Mouse (Mus musculus): ENCODE results near the gene Hoxc8. TPM values are rescaled to one million over a fixed set of nuclear protein-coding genes. Genes with fewer than 3 reads are reported as not detected.

Hoxc8 gene
- polyA plus RNA-seq, 1 experiment from 2014 or later: not detected

DNA sequence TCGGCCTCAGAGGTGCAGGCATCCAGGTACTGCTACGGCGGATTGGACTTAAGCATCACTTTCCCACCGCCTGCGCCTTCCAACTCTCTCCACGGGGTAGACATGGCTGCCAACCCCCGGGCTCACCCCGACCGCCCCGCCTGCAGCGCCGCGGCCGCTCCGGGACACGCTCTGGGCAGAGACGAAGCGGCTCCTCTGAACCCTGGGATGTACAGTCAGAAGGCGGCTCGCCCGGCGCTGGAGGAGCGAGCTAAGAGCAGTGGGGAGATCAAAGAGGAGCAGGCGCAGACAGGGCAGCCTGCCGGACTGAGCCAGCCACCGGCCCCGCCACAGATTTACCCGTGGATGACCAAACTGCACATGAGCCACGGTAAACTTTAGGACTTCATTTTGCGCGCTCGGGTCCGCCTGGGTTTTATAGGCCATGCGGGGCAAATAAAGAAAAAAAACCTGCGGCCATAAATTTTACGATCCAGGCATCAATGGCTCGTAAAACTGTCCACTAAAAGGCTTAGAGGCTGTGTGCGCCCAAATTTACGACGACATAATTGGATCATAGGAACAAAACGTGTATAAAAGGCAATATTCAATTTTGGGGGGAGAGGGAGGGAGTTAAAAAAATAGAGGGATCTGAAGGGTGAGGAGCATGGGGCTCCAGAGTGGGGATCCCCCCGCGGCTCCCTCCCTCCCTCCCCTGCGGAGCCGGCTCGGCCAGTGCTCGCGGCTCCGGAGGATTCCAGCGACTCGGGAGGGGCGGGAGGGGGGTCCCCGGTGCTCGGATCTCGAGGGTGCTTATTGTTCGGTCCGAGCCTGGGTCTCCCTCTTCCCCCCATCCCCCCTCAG is 24.0 kb downstream of the Hoxc8 start:
- Histone ChIP-seq H3K27ac (ENCODE audit: low read depth, low read length) (peak overlapping the region; percentile 90), H3K36me3 (ENCODE audit: control insufficient read depth, insufficient read depth, low read length) (no peaks in the 10 kb centered on the region), H3K4me2 (replicated peaks; ENCODE audit: low read depth, low read length) (peak overlapping the region; percentile 36), H3K4me1 (replicated peaks; ENCODE audit: control insufficient read depth, insufficient read depth, low read length) (peaks cover 2% of the 10 kb centered on the region; the same call in 1 of the 2 replicates), H3K27me3 (ENCODE audit: control insufficient read depth, insufficient read depth, low read length) (peaks cover 98% of the 10 kb centered on the region), H3K4me3 (ENCODE audit: low read depth, low read length) (peak overlapping the region; percentile 46), H3K9me3 (ENCODE audit: control insufficient read depth, low read length) (no peaks in the 10 kb centered on the region), H3K9ac (ENCODE audit: low read depth, low read length) (peak overlapping the region; percentile 74)
- peak; percentile 57 for ATAC-seq (ENCODE audit: low FRiP score)
- DNase-seq (ENCODE audit: low spot score): peak; percentile 64
- under 1% methylated on average over 48 of the region's 57 CpGs for WGBS

DNA sequence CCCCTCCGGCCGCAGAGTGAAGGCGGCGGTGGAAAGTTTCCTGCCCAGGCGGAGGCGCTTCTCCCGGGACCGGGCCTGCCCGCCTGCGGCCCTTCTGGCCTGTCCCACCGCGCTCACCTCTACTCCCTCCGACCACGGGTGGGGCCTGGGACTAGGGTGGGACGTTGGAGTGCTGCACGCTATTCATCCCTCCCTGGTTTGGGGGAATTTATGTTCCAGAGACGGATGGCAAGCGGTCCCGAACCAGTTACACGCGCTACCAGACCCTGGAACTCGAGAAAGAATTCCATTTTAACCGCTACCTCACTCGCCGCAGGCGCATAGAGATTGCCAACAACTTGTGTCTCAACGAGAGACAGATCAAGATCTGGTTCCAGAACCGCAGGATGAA is 24.6 kb downstream of the Hoxc8 start:
- H3K27me3 ChIP-seq (ENCODE audit: control insufficient read depth, insufficient read depth, low read length): peaks cover 98% of the 10 kb centered on the region
- no peaks in the 10 kb centered on the region for H3K9me3 ChIP-seq (ENCODE audit: control insufficient read depth, low read length)
- H3K4me2 ChIP-seq (replicated peaks; ENCODE audit: low read depth, low read length): peak overlapping the region; percentile 36
- peak; percentile 8; the same call in 1 of the 2 replicates for ATAC-seq (ENCODE audit: low FRiP score)
- under 1% methylated on average over 28 of the region's 28 CpGs for WGBS
- H3K4me3 ChIP-seq (ENCODE audit: low read depth, low read length): peak overlapping the region; percentile 46
- H3K36me3 ChIP-seq (ENCODE audit: control insufficient read depth, insufficient read depth, low read length): no peaks in the 10 kb centered on the region
- H3K27ac ChIP-seq (ENCODE audit: low read depth, low read length): peak overlapping the region; percentile 90
- DNase-seq (ENCODE audit: low spot score): no peak
- peak overlapping the region; percentile 74 for H3K9ac ChIP-seq (ENCODE audit: low read depth, low read length)
- peaks cover 2% of the 10 kb centered on the region; the same call in 1 of the 2 replicates for H3K4me1 ChIP-seq (replicated peaks; ENCODE audit: control insufficient read depth, insufficient read depth, low read length)

DNA sequence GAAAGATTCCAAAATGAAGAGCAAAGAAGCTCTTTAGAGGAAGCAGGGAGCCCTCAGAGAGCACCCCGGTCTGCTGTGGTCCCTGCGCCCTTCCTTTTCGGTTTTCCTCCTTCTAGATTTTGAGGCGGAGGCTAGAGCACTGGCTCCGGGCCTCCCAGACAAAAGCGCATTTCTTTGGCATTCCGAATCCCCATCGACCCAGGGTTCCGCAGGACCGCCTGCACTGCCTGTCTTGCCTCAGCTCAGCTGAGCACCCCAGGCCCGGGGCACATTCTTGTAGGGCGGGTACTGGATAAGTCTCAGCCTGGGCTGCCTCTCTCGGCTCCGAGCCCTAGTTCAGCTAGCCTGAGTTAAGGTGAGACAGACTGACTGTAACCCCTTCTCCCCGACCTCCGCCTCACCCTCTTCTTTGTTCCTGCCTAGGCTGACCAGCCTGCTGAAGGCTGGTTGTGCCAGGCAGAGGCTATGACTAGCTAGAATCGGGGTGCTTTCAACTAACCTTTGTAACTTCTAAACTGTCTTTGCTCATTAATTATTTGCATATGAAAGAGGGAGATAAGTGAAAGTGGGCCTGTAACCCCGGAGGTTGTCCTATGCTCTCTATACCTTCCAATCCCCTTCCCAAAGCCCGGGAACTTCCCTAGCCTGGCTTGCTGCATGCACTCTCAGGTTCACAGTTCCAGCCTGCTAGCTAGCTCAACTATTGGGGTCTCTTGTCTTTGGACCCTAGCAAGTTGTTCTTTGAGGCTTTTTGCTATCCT is 25.2 kb downstream of the Hoxc8 start:
- Histone ChIP-seq H3K36me3 (ENCODE audit: control insufficient read depth, insufficient read depth, low read length) (no peaks in the 10 kb centered on the region), H3K4me2 (replicated peaks; ENCODE audit: low read depth, low read length) (peak overlapping the region; percentile 36), H3K27ac (ENCODE audit: low read depth, low read length) (peak overlapping the region; percentile 90), H3K27me3 (ENCODE audit: control insufficient read depth, insufficient read depth, low read length) (peaks cover 98% of the 10 kb centered on the region), H3K9ac (ENCODE audit: low read depth, low read length) (peak overlapping the region; percentile 74), H3K4me1 (replicated peaks; ENCODE audit: control insufficient read depth, insufficient read depth, low read length) (peaks cover 2% of the 10 kb centered on the region; the same call in 1 of the 2 replicates), H3K9me3 (ENCODE audit: control insufficient read depth, low read length) (no peaks in the 10 kb centered on the region), H3K4me3 (ENCODE audit: low read depth, low read length) (peak overlapping the region; percentile 46)
- 1% methylated on average over 19 of the region's 19 CpGs for WGBS
- no peak for ATAC-seq (ENCODE audit: low FRiP score)
- DNase-seq (ENCODE audit: low spot score): no peak

DNA sequence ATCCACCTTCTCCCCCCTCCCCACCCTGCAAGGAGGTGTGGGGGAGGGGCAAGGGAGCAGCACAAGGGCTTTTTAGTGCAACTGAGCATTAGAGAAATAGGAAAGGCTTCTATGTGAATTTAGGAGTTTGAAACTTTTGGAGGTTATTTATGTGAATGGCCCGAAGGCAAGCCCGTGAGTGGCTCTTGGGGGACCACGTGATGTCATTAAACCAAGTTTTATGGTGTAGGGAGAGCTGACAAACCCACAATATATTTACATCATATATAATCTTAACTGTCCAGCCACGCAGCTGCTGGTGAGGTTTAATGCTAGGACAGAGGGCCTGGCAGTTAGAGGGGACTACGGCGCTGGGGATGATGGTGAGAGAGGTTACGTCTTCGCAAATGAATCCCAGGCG is 28.2 kb downstream of the Hoxc8 start, which contains the start of gene Hoxc4:
Gene Hoxc4, plus strand, starts transcription at position 299 of the 400 bp plus-strand sequence.
- Histone ChIP-seq H3K4me1 (replicated peaks; ENCODE audit: control insufficient read depth, insufficient read depth, low read length) (no peaks in the 10 kb centered on the region), H3K4me2 (replicated peaks; ENCODE audit: low read depth, low read length) (peak within 1 kb of the TSS; percentile 36), H3K4me3 (ENCODE audit: low read depth, low read length) (peak within 1 kb of the TSS; percentile 15), H3K27ac (ENCODE audit: low read depth, low read length) (0 out of 2 replicates have a peak within 1 kb of the TSS, but pooled peaks have one; percentile 30), H3K36me3 (ENCODE audit: control insufficient read depth, insufficient read depth, low read length) (no peaks in the 10 kb centered on the region), H3K9me3 (ENCODE audit: control insufficient read depth, low read length) (no peaks in the 10 kb centered on the region), H3K27me3 (ENCODE audit: control insufficient read depth, insufficient read depth, low read length) (peaks cover 98% of the 10 kb centered on the region), H3K9ac (ENCODE audit: low read depth, low read length) (peak within 1 kb of the TSS; percentile 35; the same call in 1 of the 2 replicates)
- DNase-seq (ENCODE audit: low spot score) (no peak), ATAC-seq (ENCODE audit: low FRiP score) (no peak)
- WGBS: 3% methylated on average over 9 of the region's 9 CpGs

DNA sequence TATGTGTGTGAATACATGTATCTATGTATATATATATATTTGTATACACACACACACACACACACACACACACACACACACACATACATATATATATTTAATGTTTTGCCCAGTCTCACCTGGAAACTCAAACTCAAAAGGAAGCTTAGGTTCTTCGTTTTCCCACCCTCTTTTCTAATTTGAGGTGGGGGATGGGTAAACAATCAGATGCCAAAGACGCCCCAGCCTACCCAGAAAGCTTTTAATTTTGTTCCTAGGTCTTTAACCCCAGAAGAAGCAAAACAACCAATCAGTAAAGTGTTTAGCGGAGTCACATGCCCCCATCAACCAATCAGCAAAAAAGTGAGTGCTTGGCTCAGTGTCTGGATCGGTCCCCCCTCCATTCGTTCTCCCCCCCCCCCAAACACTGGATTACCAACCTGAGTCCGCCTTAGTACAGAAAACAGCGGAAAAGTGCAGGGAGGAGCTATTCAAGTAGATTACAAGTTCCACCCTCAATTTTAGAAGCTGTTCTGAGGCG is 30.6 kb downstream of the Hoxc8 start:
- DNase-seq (ENCODE audit: low spot score) (no peak), ATAC-seq (ENCODE audit: low FRiP score) (no peak)
- Histone ChIP-seq H3K36me3 (ENCODE audit: control insufficient read depth, insufficient read depth, low read length) (no peaks in the 10 kb centered on the region), H3K27ac (ENCODE audit: low read depth, low read length) (no peak overlapping the region), H3K27me3 (ENCODE audit: control insufficient read depth, insufficient read depth, low read length) (peaks cover 97% of the 10 kb centered on the region), H3K9me3 (ENCODE audit: control insufficient read depth, low read length) (no peaks in the 10 kb centered on the region), H3K4me2 (replicated peaks; ENCODE audit: low read depth, low read length) (0 out of 2 replicates have a peak overlapping the region, but pooled peaks have one; percentile 8), H3K4me1 (replicated peaks; ENCODE audit: control insufficient read depth, insufficient read depth, low read length) (no peaks in the 10 kb centered on the region), H3K9ac (ENCODE audit: low read depth, low read length) (no peak overlapping the region), H3K4me3 (ENCODE audit: low read depth, low read length) (no peak overlapping the region)
- WGBS: under 1% methylated on average over 8 of the region's 8 CpGs

DNA sequence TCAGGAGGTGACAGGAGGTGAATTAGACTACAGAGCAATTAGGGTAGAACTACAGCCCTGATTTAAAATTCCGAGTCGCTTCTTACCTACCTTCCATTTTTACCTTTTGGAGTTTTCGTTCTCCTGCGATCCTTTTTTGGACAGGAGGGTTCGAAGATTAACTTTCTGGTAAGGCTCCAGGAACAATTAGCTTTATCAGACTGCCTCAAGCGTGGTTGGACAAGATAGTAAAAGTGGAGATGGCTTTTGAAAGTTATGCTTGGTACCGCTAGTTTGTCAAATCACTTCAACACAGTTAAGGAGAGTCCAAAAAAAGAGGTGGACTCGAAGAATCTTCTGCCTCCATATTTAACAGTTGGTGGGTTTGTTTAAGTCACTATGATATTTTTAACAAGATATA is 31.1 kb downstream of the Hoxc8 start:
- Histone ChIP-seq H3K9ac (ENCODE audit: low read depth, low read length) (no peak overlapping the region), H3K27me3 (ENCODE audit: control insufficient read depth, insufficient read depth, low read length) (peaks cover 97% of the 10 kb centered on the region), H3K4me2 (replicated peaks; ENCODE audit: low read depth, low read length) (0 out of 2 replicates have a peak overlapping the region, but pooled peaks have one; percentile 8), H3K36me3 (ENCODE audit: control insufficient read depth, insufficient read depth, low read length) (no peaks in the 10 kb centered on the region), H3K27ac (ENCODE audit: low read depth, low read length) (no peak overlapping the region), H3K9me3 (ENCODE audit: control insufficient read depth, low read length) (no peaks in the 10 kb centered on the region), H3K4me1 (replicated peaks; ENCODE audit: control insufficient read depth, insufficient read depth, low read length) (no peaks in the 10 kb centered on the region), H3K4me3 (ENCODE audit: low read depth, low read length) (no peak overlapping the region)
- ATAC-seq (ENCODE audit: low FRiP score) (no peak), DNase-seq (ENCODE audit: low spot score) (no peak)
- WGBS: 8% methylated on average over 8 of the region's 8 CpGs

DNA sequence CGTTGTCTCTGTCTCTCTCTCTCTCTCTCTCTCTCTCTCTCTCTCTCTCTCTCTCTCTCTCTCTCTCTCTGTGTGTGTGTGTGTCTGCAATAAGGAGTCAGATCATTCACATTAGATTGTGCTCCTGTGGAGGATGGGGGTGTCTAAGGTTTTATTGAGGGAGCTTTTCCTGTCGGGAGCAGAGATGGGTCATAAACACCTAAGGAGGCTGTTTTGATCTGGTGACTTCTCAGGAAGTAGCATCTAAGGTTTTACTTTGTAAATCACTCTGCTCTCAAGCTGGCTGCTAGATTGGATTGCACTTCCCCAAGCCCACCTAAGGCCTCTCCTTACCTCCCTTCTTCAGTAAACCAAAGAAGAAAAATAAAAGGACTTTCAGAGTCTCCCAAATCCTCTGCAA is 33.7 kb downstream of the Hoxc8 start:
- DNase-seq (ENCODE audit: low spot score) (no peak), ATAC-seq (ENCODE audit: low FRiP score) (no peak)
- Histone ChIP-seq H3K27ac (ENCODE audit: low read depth, low read length) (no peak overlapping the region), H3K9ac (ENCODE audit: low read depth, low read length) (no peak overlapping the region), H3K36me3 (ENCODE audit: control insufficient read depth, insufficient read depth, low read length) (no peaks in the 10 kb centered on the region), H3K4me3 (ENCODE audit: low read depth, low read length) (no peak overlapping the region), H3K4me2 (replicated peaks; ENCODE audit: low read depth, low read length) (no peak overlapping the region), H3K4me1 (replicated peaks; ENCODE audit: control insufficient read depth, insufficient read depth, low read length) (no peaks in the 10 kb centered on the region), H3K27me3 (ENCODE audit: control insufficient read depth, insufficient read depth, low read length) (peaks cover 97% of the 10 kb centered on the region), H3K9me3 (ENCODE audit: control insufficient read depth, low read length) (no peaks in the 10 kb centered on the region)
- WGBS: 0% methylated on average over 2 of the region's 2 CpGs
